Mouse (Mus musculus): ENCODE results near the gene Stx19. TPM values are rescaled to one million over a fixed set of nuclear protein-coding genes. Genes with fewer than 3 reads are reported as not detected.

Stx19 gene
- polyA plus RNA-seq, 1 experiment from 2014 or later = 0.36 TPM

DNA sequence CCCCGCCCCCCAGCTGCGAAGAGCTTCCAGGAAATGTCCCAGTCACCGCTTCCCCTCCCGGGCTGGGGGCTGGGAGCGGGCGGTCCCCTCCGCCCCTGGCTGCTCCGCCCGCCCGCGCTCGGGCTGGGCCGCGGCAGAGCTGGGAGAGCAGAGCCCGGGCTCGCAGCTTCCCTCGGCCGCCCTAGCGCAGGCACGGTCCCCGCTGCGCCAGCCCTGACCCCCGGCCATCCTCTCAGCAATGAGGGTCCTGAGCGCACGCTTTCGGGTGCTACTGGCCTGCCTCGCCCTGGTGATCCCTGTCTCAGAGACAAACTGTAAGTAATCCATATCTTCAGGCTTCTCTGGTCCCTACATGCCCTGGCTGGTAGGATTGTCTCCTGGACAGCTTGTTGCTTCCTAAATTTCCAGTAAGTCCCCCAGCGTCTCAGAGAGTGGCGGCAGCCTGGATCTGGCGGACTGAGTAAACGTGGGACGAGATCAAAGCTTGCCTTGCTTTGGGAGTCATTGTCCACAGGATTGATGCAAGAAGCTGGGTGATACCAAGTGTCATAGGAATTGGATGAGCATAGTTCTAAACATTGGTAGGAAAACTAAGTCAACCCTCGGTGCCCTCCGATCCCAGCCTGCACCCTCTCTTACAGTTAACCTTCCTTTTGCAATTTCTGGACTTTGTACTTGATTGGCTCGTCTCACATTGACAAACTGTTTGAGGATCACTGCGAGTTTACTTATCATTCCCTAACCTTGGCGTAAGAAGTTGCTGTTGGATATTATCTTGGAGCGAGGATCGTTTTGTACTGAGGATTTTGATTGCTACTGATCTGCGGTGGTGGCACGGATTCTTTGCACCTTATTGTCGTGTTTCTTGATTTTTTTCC, 40.0 kb downstream of the Stx19 start, which contains the start of gene Pros1:
TSS of gene Pros1 (plus strand) at position 117 of the 878 bp plus-strand sequence.
- Histone ChIP-seq H3K27me3 (ENCODE audit: low read depth, poor library complexity, severe bottlenecking) (no peaks in the 10 kb centered on the region), H3K4me1 (peaks cover 13% of the 10 kb centered on the region; the same call in 1 of the 2 replicates), H3K36me3 (no peaks in the 10 kb centered on the region), H3K27ac (replicated peaks) (peak within 1 kb of the TSS; percentile 91), H3K9me3 (replicated peaks) (no peaks in the 10 kb centered on the region), H3K4me3 (peak within 1 kb of the TSS; percentile 71)
- peak; percentile 74 for DNase-seq (ENCODE audit: low spot score)
- 4% methylated on average over 41 of the region's 42 CpGs for WGBS

DNA sequence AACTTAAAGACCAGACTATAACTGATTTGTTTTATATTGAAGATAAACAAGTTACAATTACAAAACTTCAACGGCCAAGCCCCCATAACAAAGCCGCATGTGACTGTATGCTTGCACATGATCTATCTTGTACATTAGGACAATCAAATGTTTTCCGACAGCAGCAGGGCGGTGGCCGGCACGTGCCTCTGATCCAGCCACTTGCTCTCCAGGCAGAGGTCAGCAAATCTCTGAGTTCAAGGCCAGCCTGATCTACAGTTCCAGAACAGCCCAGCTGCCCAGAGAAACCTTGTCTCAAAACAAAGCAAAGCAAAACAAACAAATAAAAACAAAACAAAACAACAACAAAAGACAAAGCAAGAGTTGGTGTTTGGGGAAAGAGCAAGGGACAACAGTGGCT, 40.9 kb downstream of the Stx19 start:
- Histone ChIP-seq H3K4me3 (no peak overlapping the region), H3K9me3 (replicated peaks) (no peaks in the 10 kb centered on the region), H3K36me3 (no peaks in the 10 kb centered on the region), H3K4me1 (peaks cover 13% of the 10 kb centered on the region; the same call in 1 of the 2 replicates), H3K27ac (replicated peaks) (no peak overlapping the region), H3K27me3 (ENCODE audit: low read depth, poor library complexity, severe bottlenecking) (no peaks in the 10 kb centered on the region)
- no peak for DNase-seq (ENCODE audit: low spot score)
- 85% methylated on average over 6 of the region's 6 CpGs for WGBS

GRCm38 (mm10) chr16:62856273-62856672, 41.8 kb downstream of the Stx19 start:
- H3K27ac ChIP-seq (replicated peaks) = no peak overlapping the region
- no peaks in the 10 kb centered on the region for H3K9me3 ChIP-seq (replicated peaks)
- 90% methylated on average over 2 of the region's 2 CpGs for WGBS
- no peaks in the 10 kb centered on the region for H3K36me3 ChIP-seq
- peaks cover 13% of the 10 kb centered on the region; the same call in 1 of the 2 replicates for H3K4me1 ChIP-seq
- H3K27me3 ChIP-seq (ENCODE audit: low read depth, poor library complexity, severe bottlenecking) = no peaks in the 10 kb centered on the region
- H3K4me3 ChIP-seq = no peak overlapping the region
- no peak for DNase-seq (ENCODE audit: low spot score)

- Histone ChIP-seq H3K4me1 (peaks cover 13% of the 10 kb centered on the region; the same call in 1 of the 2 replicates), H3K27me3 (ENCODE audit: low read depth, poor library complexity, severe bottlenecking) (no peaks in the 10 kb centered on the region), H3K4me3 (no peak overlapping the region), H3K36me3 (no peaks in the 10 kb centered on the region), H3K9me3 (replicated peaks) (no peaks in the 10 kb centered on the region), H3K27ac (replicated peaks) (no peak overlapping the region)
- WGBS = 90% methylated on average over 2 of the region's 2 CpGs
- DNase-seq (ENCODE audit: low spot score) = no peak
Measured at GRCm38 (mm10) chr16:62857498-62857897, 43.0 kb downstream of the Stx19 start.

- Histone ChIP-seq H3K27ac (replicated peaks) (no peak overlapping the region), H3K4me3 (no peak overlapping the region), H3K27me3 (ENCODE audit: low read depth, poor library complexity, severe bottlenecking) (no peaks in the 10 kb centered on the region), H3K9me3 (replicated peaks) (no peaks in the 10 kb centered on the region), H3K36me3 (no peaks in the 10 kb centered on the region), H3K4me1 (peaks cover 13% of the 10 kb centered on the region; the same call in 1 of the 2 replicates)
- no peak for DNase-seq (ENCODE audit: low spot score)
- WGBS = 92% methylated on average over 1 of the region's 1 CpGs
Measured at GRCm38 (mm10) chr16:62858018-62858417, 43.5 kb downstream of the Stx19 start.

DNA sequence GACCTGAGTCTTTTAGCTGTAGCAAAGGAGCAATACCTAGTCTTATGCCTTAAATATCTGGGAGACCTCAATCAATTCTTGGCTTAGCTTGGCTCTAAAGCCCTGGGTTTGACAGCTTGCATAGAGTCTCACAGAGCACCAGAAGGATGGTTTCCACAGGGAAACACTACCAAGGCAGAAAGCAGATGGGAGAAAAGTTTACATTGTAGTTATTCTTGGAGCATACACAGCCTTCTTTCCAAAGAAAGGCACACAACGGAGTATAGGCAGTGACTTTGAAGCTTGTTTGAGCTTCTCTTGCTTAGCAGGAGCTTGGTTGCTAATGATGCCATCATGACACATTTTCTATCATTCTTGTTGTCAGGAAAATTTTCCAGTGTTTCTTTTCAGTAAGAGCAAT, 45.7 kb downstream of the Stx19 start:
- H3K4me3 ChIP-seq = no peak overlapping the region
- WGBS = 96% methylated on average over 1 of the region's 1 CpGs
- no peaks in the 10 kb centered on the region for H3K36me3 ChIP-seq
- H3K27me3 ChIP-seq (ENCODE audit: low read depth, poor library complexity, severe bottlenecking) = no peaks in the 10 kb centered on the region
- H3K4me1 ChIP-seq = no peaks in the 10 kb centered on the region
- no peak for DNase-seq (ENCODE audit: low spot score)
- no peak overlapping the region for H3K27ac ChIP-seq (replicated peaks)
- no peaks in the 10 kb centered on the region for H3K9me3 ChIP-seq (replicated peaks)

DNA sequence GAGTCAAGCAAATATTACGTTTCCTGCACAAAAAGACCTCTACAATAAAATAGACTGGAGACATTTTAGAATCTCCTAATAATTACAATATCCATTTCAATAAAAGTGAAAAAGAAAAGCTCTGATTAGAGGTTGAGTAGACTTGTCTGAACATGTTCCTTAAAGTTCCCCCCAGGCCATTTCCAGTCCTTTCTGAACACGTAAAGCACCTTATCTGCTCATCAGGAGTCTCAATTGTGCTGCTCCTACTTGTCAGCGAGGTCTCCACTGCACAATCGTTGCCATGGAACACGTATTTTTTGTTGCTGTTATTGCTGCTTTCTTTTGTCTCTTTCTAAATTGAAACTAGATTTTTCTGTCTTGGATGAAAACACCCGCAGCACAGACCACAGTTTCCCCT, 47.0 kb downstream of the Stx19 start:
- no peaks in the 10 kb centered on the region for H3K4me1 ChIP-seq
- H3K27ac ChIP-seq (replicated peaks) = no peak overlapping the region
- H3K9me3 ChIP-seq (replicated peaks) = no peaks in the 10 kb centered on the region
- no peaks in the 10 kb centered on the region for H3K36me3 ChIP-seq
- 79% methylated on average over 6 of the region's 6 CpGs for WGBS
- no peak overlapping the region for H3K4me3 ChIP-seq
- no peak for DNase-seq (ENCODE audit: low spot score)
- H3K27me3 ChIP-seq (ENCODE audit: low read depth, poor library complexity, severe bottlenecking) = no peaks in the 10 kb centered on the region

- Histone ChIP-seq H3K36me3 (no peaks in the 10 kb centered on the region), H3K27ac (replicated peaks) (no peak overlapping the region; the same call in 1 of the 2 replicates), H3K9me3 (replicated peaks) (no peaks in the 10 kb centered on the region; the same call in 1 of the 2 replicates), H3K4me1 (peaks cover 7% of the 10 kb centered on the region), H3K4me3 (no peak overlapping the region), H3K27me3 (ENCODE audit: low read depth, poor library complexity, severe bottlenecking) (no peaks in the 10 kb centered on the region)
- DNase-seq (ENCODE audit: low spot score) = no peak
- 66% methylated on average over 5 of the region's 5 CpGs for WGBS
Measured at GRCm38 (mm10) chr16:62872688-62873117, 58.2 kb downstream of the Stx19 start.

GRCm38 (mm10) chr16:62873180-62873579, 58.7 kb downstream of the Stx19 start:
- no peak for DNase-seq (ENCODE audit: low spot score)
- H3K9me3 ChIP-seq (replicated peaks) = no peaks in the 10 kb centered on the region; the same call in 1 of the 2 replicates
- WGBS = 78% methylated on average over 4 of the region's 4 CpGs

More at GRCm38 (mm10) chr16:62873180-62873579, 58.7 kb downstream of the Stx19 start:
- no peak overlapping the region for H3K4me3 ChIP-seq
- no peaks in the 10 kb centered on the region for H3K36me3 ChIP-seq
- H3K4me1 ChIP-seq = peaks cover 7% of the 10 kb centered on the region
- no peaks in the 10 kb centered on the region for H3K27me3 ChIP-seq (ENCODE audit: low read depth, poor library complexity, severe bottlenecking)
- H3K27ac ChIP-seq (replicated peaks) = no peak overlapping the region

Small RNA genes lying within 50 kb of the gene (microRNA-seq; reads per million reads assigned to microRNA genes)
- not detected for gene Gm25986

Other genes starting within 250 kb of the Stx19 start
- 7.8 and 11.3 TPM in 2 replicates for gene Nsun3, start 27.9 kb upstream of the Stx19 start, polyA plus RNA-seq (2016; fragmentation: Nextera tagmentation; extraction: Ambion mirVana)
- gene Arl13b, start 32.4 kb downstream of the Stx19 start, polyA plus RNA-seq (2016; fragmentation: Nextera tagmentation; extraction: Ambion mirVana) = 16.0 and 17.0 TPM in 2 replicates
- 19.2 and 19.6 TPM in 2 replicates for gene Pros1, start 39.6 kb downstream of the Stx19 start, polyA plus RNA-seq (2016; fragmentation: Nextera tagmentation; extraction: Ambion mirVana)